Mouse (Mus musculus) granulocyte monocyte progenitor cell, adult 5-6 weeks (primary cell): ENCODE measurements at regions not wholly inside any gene's neighbourhood (a gene's known extent, or its start where the extent isn't known, plus 50 kb on each side); places are given as distances from the start of the nearest gene placed in this dataset.
"Not testable (repeated sequence)": the region's sequence is repeated elsewhere in the genome, so short reads cannot be mapped to it uniquely, and the experiment has no call there.

Experiments
- ATAC-seq: replicated peaks from 2 replicates; pipeline ENCODE4 v1.8.0; 2016; ENCODE audit warnings: mild to moderate bottlenecking, moderate TSS enrichment, inconsistent platforms; ENCODE audit not compliant: poor library complexity, severe bottlenecking

DNA sequence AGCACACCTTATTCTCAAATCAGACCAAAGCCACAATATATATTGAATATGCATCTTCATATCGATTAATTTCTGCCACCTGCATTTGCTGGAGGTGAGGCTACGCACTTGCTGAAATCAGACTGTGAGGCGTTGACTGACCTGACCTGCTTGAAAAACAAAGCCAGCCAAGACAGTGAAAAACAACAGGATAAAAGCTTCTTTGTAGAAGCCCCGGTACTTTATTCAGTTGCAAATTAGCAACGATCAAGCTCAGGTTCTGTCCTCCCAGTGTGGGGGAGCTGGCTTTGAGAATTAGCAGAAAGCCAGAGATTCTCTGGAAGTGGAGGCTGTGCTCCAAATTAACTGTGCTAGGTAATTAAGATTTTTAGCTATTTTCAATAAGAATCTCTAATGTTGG, 100.6 kb downstream of the Vmn2r79 start:
- ATAC-seq = no peak

DNA sequence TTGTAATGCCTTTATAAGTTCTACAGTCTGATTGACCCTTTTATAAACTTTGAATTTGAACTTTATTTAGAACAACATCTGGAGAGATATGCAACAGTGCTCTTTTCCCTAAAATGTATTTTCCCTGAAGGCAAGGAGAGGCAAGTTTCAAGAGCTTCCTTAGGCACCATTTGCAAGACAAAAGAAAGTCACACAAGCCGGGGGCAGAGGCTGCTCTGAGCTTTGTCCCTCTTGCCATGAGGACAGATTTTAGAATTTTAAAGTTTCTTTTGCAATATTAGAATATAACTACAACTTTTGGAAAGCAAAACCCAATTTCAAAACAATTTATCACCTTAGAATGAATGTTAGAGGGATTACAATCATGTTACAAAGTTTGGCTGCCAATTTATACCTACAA, 103.7 kb downstream of the Vmn2r79 start:
- ATAC-seq = not testable (repeated sequence)

DNA sequence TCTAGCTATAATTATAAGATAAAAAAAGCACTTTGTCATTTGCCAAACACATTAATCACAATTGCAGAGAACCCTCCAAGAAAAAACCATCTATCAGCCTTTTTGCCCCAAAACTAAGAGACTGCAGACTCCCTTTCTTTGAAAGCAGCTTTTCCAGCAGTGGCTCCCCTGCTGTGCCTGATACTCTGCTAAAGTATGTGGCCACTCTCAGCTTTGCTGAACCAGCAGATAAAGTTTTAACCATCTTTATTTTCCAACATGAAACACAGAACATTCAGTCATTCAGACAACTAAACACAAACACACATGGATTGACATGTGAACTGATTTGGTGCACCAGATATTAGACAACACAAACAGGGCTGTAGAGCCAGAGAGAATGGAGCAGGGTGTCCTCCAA, 104.5 kb downstream of the Vmn2r79 start:
- not testable (repeated sequence) for ATAC-seq

DNA sequence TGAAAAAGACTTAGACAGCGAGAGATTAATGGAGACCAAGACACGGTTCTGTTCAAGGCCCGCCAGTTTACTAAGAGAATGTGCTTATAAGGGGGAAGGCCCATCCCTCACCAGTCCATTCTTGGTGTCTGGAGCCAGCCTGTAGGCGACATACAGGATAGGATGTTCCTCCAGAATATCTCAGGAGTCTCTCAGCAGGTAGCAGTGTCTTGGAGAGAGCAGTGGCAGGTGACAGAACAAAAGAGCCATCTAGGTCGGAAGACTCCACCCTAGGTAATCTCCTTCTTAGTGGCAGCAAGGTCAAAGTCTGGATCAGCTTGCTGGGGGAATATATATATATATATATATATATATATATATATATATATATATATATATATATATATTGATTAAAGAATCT, 105.4 kb downstream of the Vmn2r79 start:
- not testable (repeated sequence) for ATAC-seq

DNA sequence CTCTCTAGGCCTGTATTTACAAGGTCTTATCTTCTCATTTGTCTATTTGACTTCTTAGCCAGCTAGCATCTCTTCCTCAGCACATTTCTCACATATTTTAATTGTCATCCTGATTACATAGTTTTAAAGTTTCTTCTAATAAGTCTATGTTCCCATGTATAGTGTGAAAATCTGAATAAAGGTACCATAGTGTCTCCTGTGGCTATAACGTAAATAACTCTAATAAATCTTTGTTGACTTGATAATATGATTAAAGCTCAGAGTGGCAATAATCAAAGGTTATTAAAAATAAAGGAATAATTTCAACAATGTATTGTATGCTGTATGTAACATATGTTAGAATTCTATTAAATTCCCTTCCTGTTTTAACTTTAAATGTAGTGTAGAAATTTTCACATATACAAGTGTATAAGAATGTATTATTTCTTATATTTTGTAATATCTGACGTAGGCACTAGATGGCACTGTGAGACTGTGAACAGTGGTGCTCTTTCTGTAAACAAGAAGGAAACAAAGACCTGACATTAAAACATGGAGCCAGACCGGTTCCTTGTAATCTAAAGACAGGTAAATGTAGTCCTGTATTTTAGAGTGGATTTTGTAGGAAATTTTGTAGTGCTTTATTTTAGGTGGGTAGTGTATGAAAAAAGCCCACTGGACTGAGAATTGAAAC, 114.5 kb downstream of the Vmn2r79 start:
- peak; percentile 68; the same call in 1 of the 2 replicates for ATAC-seq

DNA sequence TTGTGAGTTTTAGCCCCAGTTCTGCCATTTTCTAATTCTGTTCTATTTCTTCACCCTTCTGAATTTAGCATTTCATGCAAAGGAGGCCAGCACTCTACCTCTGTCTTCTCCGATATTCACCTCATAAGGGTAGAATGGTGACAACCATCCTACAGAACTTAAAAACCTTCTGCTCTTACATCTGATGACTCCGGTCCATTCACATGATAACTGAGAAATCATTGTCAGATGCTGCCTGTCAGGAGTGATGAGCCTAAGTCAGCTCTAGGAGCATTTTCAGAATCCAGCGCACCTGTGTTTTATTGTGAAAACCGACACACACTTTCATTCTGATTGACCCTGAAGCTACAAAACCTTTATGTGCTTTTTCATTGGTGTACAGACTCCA, 115.1 kb downstream of the Vmn2r79 start:
- no peak for ATAC-seq

DNA sequence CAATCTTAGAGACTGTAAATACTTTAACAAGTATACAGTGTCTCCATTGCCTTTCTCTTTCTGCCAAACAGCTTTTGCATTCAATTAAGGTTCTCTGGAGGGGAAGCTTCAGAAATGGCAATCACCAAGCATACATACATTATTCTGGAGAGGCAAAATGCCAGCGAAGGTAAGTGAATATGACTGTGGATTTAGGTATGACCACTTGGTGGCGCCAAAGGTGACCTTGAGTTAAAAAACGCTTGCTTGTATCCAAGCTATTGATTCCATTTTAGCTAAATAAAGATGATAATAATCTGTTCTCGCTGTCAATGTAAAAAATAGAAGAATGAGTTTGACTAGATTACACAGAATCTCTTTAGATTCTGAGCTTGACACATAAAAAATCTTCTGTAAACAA, 117.7 kb downstream of the Vmn2r79 start:
- no peak for ATAC-seq

DNA sequence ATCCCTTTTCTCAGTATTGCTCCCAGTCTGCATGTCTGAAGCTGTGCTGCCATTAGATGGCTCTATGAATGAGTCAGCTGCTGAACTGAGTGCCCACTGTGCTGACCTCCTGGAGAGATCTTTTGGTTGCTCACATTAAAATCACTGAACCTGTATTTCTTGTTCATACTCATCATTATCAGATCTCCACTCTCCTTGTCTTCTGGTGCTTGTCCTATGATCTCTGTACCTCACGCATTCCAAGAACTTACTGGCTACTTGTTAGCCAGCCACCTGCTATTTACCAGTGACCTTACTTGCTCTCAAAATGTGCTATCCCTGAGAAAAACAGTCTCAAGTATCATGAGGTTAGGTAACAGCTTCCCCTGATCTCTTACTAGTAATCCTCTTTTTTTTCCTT, 123.4 kb upstream of the Nox4 start:
- no peak for ATAC-seq

DNA sequence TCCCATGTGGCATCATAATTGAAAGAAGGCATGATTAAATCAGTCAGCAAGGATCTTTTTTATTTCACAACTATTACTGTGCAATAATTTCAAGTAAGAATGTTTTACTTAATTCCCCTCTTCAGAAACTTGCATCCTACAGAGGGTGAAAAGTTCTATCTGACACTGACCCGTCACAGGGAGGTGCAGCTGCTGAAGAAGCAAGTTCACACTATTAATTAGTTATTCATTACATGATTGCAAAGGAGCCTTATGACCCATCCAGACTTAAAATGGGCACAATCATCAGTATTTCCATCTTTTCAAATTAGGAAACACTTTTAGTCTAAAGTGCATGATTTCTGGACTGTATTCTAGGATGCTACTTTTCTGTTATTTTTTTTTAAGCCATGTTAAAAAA, 100.0 kb upstream of the Nox4 start:
- ATAC-seq = no peak

DNA sequence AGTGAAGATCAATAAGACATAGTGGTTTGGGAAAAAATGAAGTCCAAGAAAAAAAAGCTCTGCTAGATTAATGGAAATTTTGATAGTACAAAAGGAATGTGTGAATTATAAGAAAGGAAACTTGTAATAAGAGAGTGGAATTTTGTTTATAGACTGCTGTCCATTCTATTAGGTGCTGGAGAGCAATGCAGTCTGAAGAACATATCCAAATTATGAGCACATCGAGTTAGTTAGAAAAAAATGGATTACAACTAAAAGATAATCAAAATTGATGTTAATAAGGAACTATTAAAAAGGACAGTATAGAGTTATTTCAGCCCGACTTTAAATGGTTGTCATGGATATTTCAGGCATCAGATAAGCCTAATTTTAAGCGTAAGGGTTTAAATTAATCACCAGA, 98.2 kb upstream of the Nox4 start:
- no peak for ATAC-seq

DNA sequence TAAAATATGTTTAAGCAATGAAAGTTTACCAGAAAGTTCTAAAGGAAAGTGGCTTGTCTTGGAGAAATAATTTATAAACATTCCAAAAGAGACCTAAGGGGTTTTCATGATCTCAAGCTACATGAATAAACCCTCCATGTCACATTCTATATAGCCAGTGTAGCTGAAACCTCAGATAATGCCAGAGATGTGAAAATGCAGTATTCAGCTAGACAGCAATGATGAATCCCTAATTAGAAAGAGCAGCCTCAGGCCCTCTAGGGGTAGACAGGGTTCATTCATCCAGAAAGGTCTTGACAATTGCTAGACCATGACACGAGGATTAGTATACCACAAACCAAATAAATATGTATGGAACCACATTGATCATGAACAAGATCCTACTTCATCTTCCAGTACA, 97.2 kb upstream of the Nox4 start:
- no peak for ATAC-seq

DNA sequence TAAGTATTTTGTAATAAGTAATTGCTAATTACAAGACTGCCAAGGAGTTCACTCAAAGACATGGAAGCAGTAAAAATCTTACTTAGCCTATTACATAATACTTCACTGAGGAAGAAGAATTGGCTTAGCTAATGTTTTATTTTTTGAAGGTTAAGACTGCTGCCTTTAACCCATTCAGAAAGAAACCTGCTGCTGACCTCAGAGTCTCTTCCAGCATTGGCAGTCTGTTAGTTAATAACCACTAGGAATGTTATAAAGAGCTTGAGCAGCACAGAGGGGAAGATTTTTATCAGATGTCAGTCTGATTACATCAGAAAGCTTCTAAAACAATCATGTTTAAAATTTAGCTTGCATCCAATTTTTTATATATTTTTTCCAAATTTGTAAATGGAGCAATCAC, 94.9 kb upstream of the Nox4 start:
- no peak for ATAC-seq

DNA sequence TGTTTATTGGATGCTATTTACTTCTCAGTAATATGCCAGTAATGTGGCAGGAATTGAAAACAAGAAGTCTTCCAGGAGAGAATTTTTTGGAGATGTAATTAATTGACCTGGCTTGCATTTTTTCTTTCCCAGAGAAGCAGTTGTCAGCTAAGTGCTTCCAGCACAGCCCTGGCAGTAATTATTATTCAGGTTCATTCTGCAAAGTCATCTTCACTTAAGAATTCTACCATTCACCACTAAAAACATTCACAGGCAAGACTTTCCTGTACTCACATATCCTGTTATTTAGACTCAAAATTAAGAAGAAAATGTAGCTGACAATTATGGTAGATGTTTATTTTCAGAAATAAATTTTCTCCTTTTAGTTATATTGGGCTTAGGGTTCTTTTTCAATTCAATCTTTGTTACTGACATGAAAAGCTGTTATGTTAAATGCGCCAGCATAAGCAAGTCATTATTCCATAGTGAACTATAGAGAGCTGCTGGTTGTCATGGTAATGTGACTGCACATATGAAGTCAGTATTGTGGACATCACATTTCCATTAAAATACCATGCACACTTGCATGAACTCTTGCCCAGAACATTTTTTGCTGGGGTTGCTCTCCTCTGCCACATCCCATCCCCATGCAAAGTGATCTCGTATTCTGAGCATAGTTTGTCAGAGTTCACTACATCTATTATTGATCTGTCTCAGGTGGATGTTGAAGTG, 59.3 kb upstream of the Nox4 start:
- no peak for ATAC-seq

DNA sequence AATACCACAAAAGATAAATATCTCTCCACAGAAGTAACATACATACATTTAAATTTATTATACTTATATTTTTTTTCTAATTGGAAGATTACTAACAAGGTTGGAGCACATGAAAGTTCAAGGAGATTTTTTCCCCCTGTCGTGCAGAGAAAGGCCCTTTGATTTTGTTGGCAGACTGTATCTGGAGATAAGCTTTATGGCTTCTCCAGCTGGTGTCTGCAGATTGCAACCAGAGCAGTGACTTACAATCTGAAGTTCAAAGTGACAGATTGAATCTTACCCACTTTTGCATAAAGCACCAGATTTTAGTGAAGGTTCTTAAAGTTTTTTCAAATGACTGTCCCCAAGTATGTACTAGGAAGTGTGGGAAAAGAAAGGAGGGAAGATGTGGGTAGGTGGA, 50.2 kb upstream of the Nox4 start:
- ATAC-seq = no peak
